Mouse (Mus musculus): Measurements from ENCODE around the gene Ifitm2. TPM values are rescaled to one million over a fixed set of nuclear protein-coding genes. Genes with fewer than 3 reads are reported as not detected.
A peak's percentile ranks its signal among the peaks of the same experiment; 100 is the strongest.

The Ifitm2 gene
- total and polyA plus RNA-seq, 2 experiments from 2014 or later, result 79.1 to 200 TPM

- no peaks in the 10 kb centered on the region for H3K36me3 ChIP-seq (ENCODE audit: insufficient read depth, low read length)
- no peak overlapping the region for H3K4me3 ChIP-seq (ENCODE audit: low read depth, low read length)
- no peak overlapping the region for H3K9ac ChIP-seq (replicated peaks; ENCODE audit: low read length, poor library complexity, severe bottlenecking)
- H3K27me3 ChIP-seq (ENCODE audit: insufficient read depth, low read length), result peaks cover 55% of the 10 kb centered on the region
- DNase-seq (ENCODE audit: low spot score) (no peak), ATAC-seq (ENCODE audit: low FRiP score) (no peak)
- 81% methylated on average over 4 of the region's 4 CpGs for WGBS
- peaks cover 9% of the 10 kb centered on the region; the same call in 1 of the 2 replicates for H3K4me1 ChIP-seq (ENCODE audit: insufficient read depth, low read length)
- no peak overlapping the region for H3K27ac ChIP-seq (ENCODE audit: low read depth, low read length)
- H3K9me3 ChIP-seq (ENCODE audit: low read length), result no peaks in the 10 kb centered on the region
- TF ChIP-seq CTCF (IDR thresholded peaks at IDR 0.05), result no peak
- H3K4me2 ChIP-seq (ENCODE audit: low read depth, low read length, poor library complexity, severe bottlenecking), result no peak overlapping the region
Observed at GRCm38 (mm10) chr7:140919911-140920310, 35.9 kb downstream of the Ifitm2 start.

GRCm38 (mm10) chr7:140914031-140914690 is 41.6 kb downstream of the Ifitm2 start:
- H3K4me1 ChIP-seq (ENCODE audit: insufficient read depth, low read length), result no peaks in the 10 kb centered on the region
- DNase-seq (ENCODE audit: low spot score) (no peak), ATAC-seq (ENCODE audit: low FRiP score) (no peak)
- no peak overlapping the region for H3K4me3 ChIP-seq (ENCODE audit: low read depth, low read length)
- no peaks in the 10 kb centered on the region for H3K27me3 ChIP-seq (ENCODE audit: insufficient read depth, low read length)
- no peak overlapping the region for H3K27ac ChIP-seq (ENCODE audit: low read depth, low read length)
- H3K9me3 ChIP-seq (ENCODE audit: low read length), result no peaks in the 10 kb centered on the region
- no peak overlapping the region for H3K9ac ChIP-seq (replicated peaks; ENCODE audit: low read length, poor library complexity, severe bottlenecking)
- 87% methylated on average over 8 of the region's 8 CpGs for WGBS
- no peaks in the 10 kb centered on the region for H3K36me3 ChIP-seq (ENCODE audit: insufficient read depth, low read length)
- H3K4me2 ChIP-seq (ENCODE audit: low read depth, low read length, poor library complexity, severe bottlenecking), result no peak overlapping the region
- no peak for TF ChIP-seq CTCF (IDR thresholded peaks at IDR 0.05)

- Histone ChIP-seq H3K27me3 (ENCODE audit: insufficient read depth, low read length) (no peaks in the 10 kb centered on the region), H3K4me3 (ENCODE audit: low read depth, low read length) (no peak overlapping the region), H3K9me3 (ENCODE audit: low read length) (no peaks in the 10 kb centered on the region), H3K4me1 (ENCODE audit: insufficient read depth, low read length) (no peaks in the 10 kb centered on the region), H3K4me2 (ENCODE audit: low read depth, low read length, poor library complexity, severe bottlenecking) (no peak overlapping the region), H3K9ac (replicated peaks; ENCODE audit: low read length, poor library complexity, severe bottlenecking) (no peak overlapping the region), H3K36me3 (ENCODE audit: insufficient read depth, low read length) (no peaks in the 10 kb centered on the region), H3K27ac (ENCODE audit: low read depth, low read length) (no peak overlapping the region)
- no peak for ATAC-seq (ENCODE audit: low FRiP score)
- WGBS, result 79% methylated on average over 5 of the region's 5 CpGs
- no peak for DNase-seq (ENCODE audit: low spot score)
- no peak for TF ChIP-seq CTCF (IDR thresholded peaks at IDR 0.05)
Observed at GRCm38 (mm10) chr7:140912846-140913482, 42.8 kb downstream of the Ifitm2 start.

- no peaks in the 10 kb centered on the region for H3K36me3 ChIP-seq (ENCODE audit: insufficient read depth, low read length)
- WGBS, result 77% methylated on average over 3 of the region's 3 CpGs
Observed at GRCm38 (mm10) chr7:140912293-140912692, 43.5 kb downstream of the Ifitm2 start.

GRCm38 (mm10) chr7:140908634-140909107 is 47.1 kb downstream of the Ifitm2 start:
- H3K9ac ChIP-seq (replicated peaks; ENCODE audit: low read length, poor library complexity, severe bottlenecking), result peak overlapping the region; percentile 33; the same call in 1 of the 2 replicates

More at GRCm38 (mm10) chr7:140912293-140912692, 43.5 kb downstream of the Ifitm2 start:
- Histone ChIP-seq H3K9me3 (ENCODE audit: low read length) (no peaks in the 10 kb centered on the region), H3K4me3 (ENCODE audit: low read depth, low read length) (no peak overlapping the region), H3K4me1 (ENCODE audit: insufficient read depth, low read length) (no peaks in the 10 kb centered on the region), H3K9ac (replicated peaks; ENCODE audit: low read length, poor library complexity, severe bottlenecking) (no peak overlapping the region), H3K27me3 (ENCODE audit: insufficient read depth, low read length) (no peaks in the 10 kb centered on the region), H3K27ac (ENCODE audit: low read depth, low read length) (no peak overlapping the region), H3K4me2 (ENCODE audit: low read depth, low read length, poor library complexity, severe bottlenecking) (no peak overlapping the region)
- no peak for TF ChIP-seq CTCF (IDR thresholded peaks at IDR 0.05)
- ATAC-seq (ENCODE audit: low FRiP score) (no peak), DNase-seq (ENCODE audit: low spot score) (no peak)

DNA sequence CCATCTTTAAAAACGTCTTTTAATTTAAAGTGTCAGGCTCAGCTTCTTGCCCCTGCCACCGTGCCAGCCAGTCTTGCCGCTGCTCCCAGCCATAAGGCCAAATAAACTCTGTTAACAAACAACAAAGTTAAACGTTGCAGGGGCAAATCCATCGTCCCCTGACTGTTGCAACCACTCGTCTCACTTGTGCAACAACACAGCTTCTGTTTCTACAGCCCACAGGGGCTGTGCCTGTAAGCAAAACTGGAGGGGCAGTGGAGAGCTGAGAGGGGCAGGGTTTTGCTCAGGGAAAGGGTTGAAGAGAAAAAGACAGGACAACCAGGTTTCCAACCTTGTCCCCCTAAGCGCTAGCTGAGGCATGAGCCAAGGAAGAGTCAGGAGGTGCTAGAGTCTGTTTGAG is 47.6 kb downstream of the Ifitm2 start:
- Histone ChIP-seq H3K9ac (replicated peaks; ENCODE audit: low read length, poor library complexity, severe bottlenecking) (no peak overlapping the region), H3K4me1 (ENCODE audit: insufficient read depth, low read length) (no peaks in the 10 kb centered on the region), H3K9me3 (ENCODE audit: low read length) (no peaks in the 10 kb centered on the region), H3K36me3 (ENCODE audit: insufficient read depth, low read length) (no peaks in the 10 kb centered on the region), H3K4me2 (ENCODE audit: low read depth, low read length, poor library complexity, severe bottlenecking) (no peak overlapping the region), H3K27ac (ENCODE audit: low read depth, low read length) (no peak overlapping the region), H3K4me3 (ENCODE audit: low read depth, low read length) (no peak overlapping the region), H3K27me3 (ENCODE audit: insufficient read depth, low read length) (no peaks in the 10 kb centered on the region)
- no peak for TF ChIP-seq CTCF (IDR thresholded peaks at IDR 0.05)
- DNase-seq (ENCODE audit: low spot score) (no peak), ATAC-seq (ENCODE audit: low FRiP score) (no peak)
- WGBS, result 53% methylated on average over 7 of the region's 7 CpGs

More at GRCm38 (mm10) chr7:140908634-140909107, 47.1 kb downstream of the Ifitm2 start:
- Histone ChIP-seq H3K36me3 (ENCODE audit: insufficient read depth, low read length) (no peaks in the 10 kb centered on the region), H3K4me3 (ENCODE audit: low read depth, low read length) (peak overlapping the region; percentile 32), H3K27ac (ENCODE audit: low read depth, low read length) (no peak overlapping the region), H3K4me1 (ENCODE audit: insufficient read depth, low read length) (no peaks in the 10 kb centered on the region), H3K9me3 (ENCODE audit: low read length) (no peaks in the 10 kb centered on the region), H3K27me3 (ENCODE audit: insufficient read depth, low read length) (no peaks in the 10 kb centered on the region), H3K4me2 (ENCODE audit: low read depth, low read length, poor library complexity, severe bottlenecking) (peak overlapping the region; percentile 81)
- peak; percentile 76 for DNase-seq (ENCODE audit: low spot score)
- WGBS, result 2% methylated on average over 19 of the region's 19 CpGs
- TF ChIP-seq CTCF (IDR thresholded peaks at IDR 0.05), result peak; percentile 89
- ATAC-seq (ENCODE audit: low FRiP score), result peak; percentile 49; the same call in 1 of the 2 replicates
